Mouse (Mus musculus) kidney, adult 2 months (tissue): ENCODE results near the gene Svbp. TPM values are rescaled to one million over a fixed set of nuclear protein-coding genes. Genes with fewer than 3 reads are reported as not detected.

Experiments used
- DNase-seq: peaks from one replicate; pipeline ENCODE4 v3.0.0; 2021
- H3K27ac ChIP-seq: fragments of 200-500 bp; 2 replicates; pipeline ENCODE4 v1.5.1; 2012; ENCODE audit warnings: low read depth, low read length, control low read depth, inconsistent platforms; ENCODE audit not compliant: insufficient read depth
- H3K27me3 ChIP-seq: fragments of 200-500 bp; replicated peaks from 2 replicates; pipeline ENCODE4 v1.6.1; 2012; ENCODE audit warnings: mild to moderate bottlenecking, moderate library complexity, low read length, inconsistent platforms; ENCODE audit not compliant: control insufficient read depth, insufficient read depth
- H3K36me3 ChIP-seq: fragments of 200-500 bp; 2 replicates; pipeline ENCODE4 v1.6.1; 2012; ENCODE audit warnings: mild to moderate bottlenecking, moderate library complexity, low read length, inconsistent platforms; ENCODE audit not compliant: control insufficient read depth, insufficient read depth
- H3K4me1 ChIP-seq: fragments of 200-500 bp; 2 replicates; pipeline ENCODE4 v1.6.1; 2011; ENCODE audit warnings: low read length; ENCODE audit not compliant: control insufficient read depth, insufficient read depth
- H3K4me3 ChIP-seq: fragments of 200-500 bp; 2 replicates; pipeline ENCODE4 v1.5.1; 2011; ENCODE audit warnings: mild to moderate bottlenecking, low read depth, low read length, control low read depth; ENCODE audit not compliant: insufficient read depth
- CTCF ChIP-seq: fragments of 200-500 bp; conservative IDR thresholded peaks from 2 replicates; pipeline ENCODE4 v1.5.1; 2011; ENCODE audit warnings: low read depth, mild to moderate bottlenecking, control low read depth, low read length, moderate library complexity, mixed read lengths; ENCODE audit not compliant: insufficient read depth, insufficient read length
- POLR2A ChIP-seq: fragments of 200-500 bp; IDR thresholded peaks from one replicate; pipeline ENCODE4 v1.6.1; 2011; ENCODE audit warnings: low read depth, low read length, control low read depth
- WGBS: fragments of 180-500 bp; shearing (Covaris S2); methylation state at CpG from one replicate; pipeline ENCODE4 v1.1.7; 2018; 5-methylcytosine and 5-hydroxymethylcytosine counted together
- polyA plus RNA-seq: library from polyadenylated mRNA; depleted of rRNA; stranded (reverse); fragments of >200 nt; gene quantifications from 2 replicates; pipeline ENCODE4 v1.2.3, GENCODE M21; 2012; rRNA removed

Svbp gene
- polyA plus RNA-seq, 1 experiment, result 35.4 TPM

DNA sequence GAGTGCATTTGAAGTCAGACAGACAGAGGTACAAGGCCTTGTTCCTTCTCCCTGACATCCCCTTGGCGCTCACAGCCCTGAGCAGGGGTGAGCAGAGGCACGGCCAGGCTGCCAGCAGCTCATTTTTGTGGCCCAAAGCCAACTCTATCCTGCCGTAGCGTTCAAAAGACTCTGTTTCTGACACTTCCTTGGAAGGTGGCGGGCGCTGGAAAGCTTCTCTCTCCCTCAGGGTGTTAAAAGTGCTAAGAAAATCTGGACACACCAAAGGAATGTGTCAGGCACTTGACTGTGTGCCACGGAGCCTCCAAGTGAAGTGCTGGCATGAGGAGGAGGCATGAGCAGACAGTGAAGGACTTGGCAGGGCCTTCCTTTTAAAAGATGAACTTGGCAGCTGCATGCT lies 50.5 kb downstream of the Svbp start:
- Histone ChIP-seq H3K36me3 (no peaks in the 10 kb centered on the region), H3K27me3 (no peaks in the 10 kb centered on the region), H3K4me3 (no peak overlapping the region), H3K4me1 (0 out of 2 replicates have a peak, but pooled peaks cover 3% of the 10 kb centered on the region), H3K27ac (no peak overlapping the region)
- peak; percentile 58 for DNase-seq
- no peak for TF ChIP-seq CTCF
- no peak for TF ChIP-seq POLR2A
- 38% methylated on average over 7 of the region's 7 CpGs for WGBS

- no peak overlapping the region for H3K27ac ChIP-seq
- no peaks in the 10 kb centered on the region for H3K36me3 ChIP-seq
- 0 out of 2 replicates have a peak, but pooled peaks cover 3% of the 10 kb centered on the region for H3K4me1 ChIP-seq
- H3K27me3 ChIP-seq, result no peaks in the 10 kb centered on the region
- no peak for TF ChIP-seq POLR2A
- TF ChIP-seq CTCF, result no peak
- WGBS, result 63% methylated on average over 9 of the region's 9 CpGs
- no peak for DNase-seq
- no peak overlapping the region for H3K4me3 ChIP-seq
Observed at GRCm38 (mm10) chr4:119245961-119246360, 50.9 kb downstream of the Svbp start.

DNA sequence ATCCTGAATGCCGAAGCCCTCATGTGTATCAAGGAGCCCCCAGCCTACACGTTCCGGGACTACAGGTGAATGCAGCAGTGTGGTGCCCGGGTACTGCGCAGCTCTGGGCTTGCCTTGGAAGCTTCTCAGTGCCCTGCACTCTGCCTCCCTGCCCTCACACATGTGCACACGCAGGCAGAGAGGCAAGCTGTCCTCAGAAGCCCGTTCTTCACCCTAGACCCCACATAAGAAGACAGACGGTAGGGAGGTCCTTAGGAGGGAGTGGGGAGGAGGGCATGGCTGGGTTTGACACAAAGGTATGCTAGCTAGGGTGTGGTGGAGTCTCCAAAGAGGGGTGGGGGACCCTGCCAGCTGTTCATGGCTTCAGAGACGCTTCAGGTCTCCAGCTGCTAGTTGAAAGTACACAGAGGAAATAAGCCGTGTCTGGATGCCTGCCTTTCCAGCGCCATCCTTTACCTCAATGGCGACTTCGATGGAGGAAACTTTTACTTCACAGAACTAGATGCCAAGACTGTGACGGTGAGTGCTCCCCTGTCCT lies 51.7 kb downstream of the Svbp start:
- TF ChIP-seq CTCF (no peak), POLR2A (no peak)
- H3K4me1 ChIP-seq, result 0 out of 2 replicates have a peak, but pooled peaks cover 3% of the 10 kb centered on the region
- WGBS, result 78% methylated on average over 14 of the region's 14 CpGs
- no peak overlapping the region for H3K4me3 ChIP-seq
- no peaks in the 10 kb centered on the region for H3K27me3 ChIP-seq
- DNase-seq, result no peak
- H3K36me3 ChIP-seq, result no peaks in the 10 kb centered on the region
- H3K27ac ChIP-seq, result no peak overlapping the region

- Histone ChIP-seq H3K27ac (0 out of 2 replicates have a peak overlapping the region, but pooled peaks have one; percentile 6), H3K4me1 (0 out of 2 replicates have a peak, but pooled peaks cover 3% of the 10 kb centered on the region), H3K27me3 (no peaks in the 10 kb centered on the region), H3K4me3 (no peak overlapping the region), H3K36me3 (no peaks in the 10 kb centered on the region)
- WGBS, result 40% methylated on average over 13 of the region's 13 CpGs
- TF ChIP-seq POLR2A, result no peak
- peak; percentile 90 for TF ChIP-seq CTCF
- peak; percentile 84 for DNase-seq
Observed at GRCm38 (mm10) chr4:119247462-119248235, 52.5 kb downstream of the Svbp start.

- whole genome bisulfite sequencing, result 61% methylated on average over 11 of the region's 11 CpGs
- 0 out of 2 replicates have a peak, but pooled peaks cover 3% of the 10 kb centered on the region for H3K4me1 ChIP-seq
- H3K27me3 ChIP-seq, result no peaks in the 10 kb centered on the region
- TF ChIP-seq POLR2A, result no peak
- TF ChIP-seq CTCF, result no peak
- no peak overlapping the region for H3K27ac ChIP-seq
- no peaks in the 10 kb centered on the region for H3K36me3 ChIP-seq
- DNase-seq, result peak; percentile 41
- no peak overlapping the region for H3K4me3 ChIP-seq
Observed at GRCm38 (mm10) chr4:119248407-119248965, 53.4 kb downstream of the Svbp start.

Other genes starting within 250 kb of the Svbp start
- gene Lao1, start 233.7 kb upstream of the Svbp start, polyA plus RNA-seq, result not detected in 2 replicates
- 78.4 and 89.6 TPM in 2 replicates for gene Slc2a1, start 86.6 kb upstream of the Svbp start, polyA plus RNA-seq
- gene Zfp691, start 21.1 kb upstream of the Svbp start, polyA plus RNA-seq, result 16.6 and 19.3 TPM in 2 replicates
- gene Ermap, start 5.3 kb upstream of the Svbp start, polyA plus RNA-seq, result 0.04 and 0.08 TPM in 2 replicates
- gene Tmem269, start 22.9 kb downstream of the Svbp start, polyA plus RNA-seq, result 0.13 and 0.29 TPM in 2 replicates
- gene AU022252, start 37.4 kb downstream of the Svbp start, polyA plus RNA-seq, result 9.9 and 11.8 TPM in 2 replicates
- gene P3h1, start 37.6 kb downstream of the Svbp start, polyA plus RNA-seq, result 16.0 and 18.0 TPM in 2 replicates
- 83.6 and 95.0 TPM in 2 replicates for gene Cldn19, start 60.1 kb downstream of the Svbp start, polyA plus RNA-seq
- 202 and 242 TPM in 2 replicates for gene Ybx1, start 99.3 kb downstream of the Svbp start, polyA plus RNA-seq
- 7.1 and 11.2 TPM in 2 replicates for gene Ppih, start 125.2 kb downstream of the Svbp start, polyA plus RNA-seq
- 2.0 and 2.9 TPM in 2 replicates for gene Ccdc30, start 220.2 kb downstream of the Svbp start, polyA plus RNA-seq
- 27.8 and 28.5 TPM in 2 replicates for gene Ppcs, start 227.1 kb downstream of the Svbp start, polyA plus RNA-seq
- 1.9 and 3.5 TPM in 2 replicates for gene Zmynd12, start 227.5 kb downstream of the Svbp start, polyA plus RNA-seq